Mouse (Mus musculus) 3134 (cell line): ENCODE data around the gene Dcps.
"Not testable (repeated sequence)": the region's sequence is repeated elsewhere in the genome, so short reads cannot be mapped to it uniquely, and the experiment has no call there.

ENCODE experiments used
- DNase-seq: peaks from one replicate; pipeline ENCODE4 v3.0.0-alpha.2; 2011; ENCODE audit warnings: low spot score; ENCODE audit not compliant: insufficient read length; ENCODE audit errors: extremely low read depth

Gene Dcps

GRCm38 (mm10) chr9:35182832-35183231 lies 7.0 kb upstream of the Dcps start:
- no peak for DNase-seq

- no peak for DNase-seq
Measured at GRCm38 (mm10) chr9:35176124-35176659, 331 bp upstream of the Dcps start.

GRCm38 (mm10) chr9:35173331-35173730 lies 2.5 kb downstream of the Dcps start:
- no peak for DNase-seq

GRCm38 (mm10) chr9:35170071-35170470 lies 5.8 kb downstream of the Dcps start:
- no peak for DNase-seq

GRCm38 (mm10) chr9:35166798-35167635 lies 8.8 kb downstream of the Dcps start:
- DNase-seq, result no peak

GRCm38 (mm10) chr9:35166144-35166797 lies 9.6 kb downstream of the Dcps start:
- peak; percentile 19 for DNase-seq

DNA sequence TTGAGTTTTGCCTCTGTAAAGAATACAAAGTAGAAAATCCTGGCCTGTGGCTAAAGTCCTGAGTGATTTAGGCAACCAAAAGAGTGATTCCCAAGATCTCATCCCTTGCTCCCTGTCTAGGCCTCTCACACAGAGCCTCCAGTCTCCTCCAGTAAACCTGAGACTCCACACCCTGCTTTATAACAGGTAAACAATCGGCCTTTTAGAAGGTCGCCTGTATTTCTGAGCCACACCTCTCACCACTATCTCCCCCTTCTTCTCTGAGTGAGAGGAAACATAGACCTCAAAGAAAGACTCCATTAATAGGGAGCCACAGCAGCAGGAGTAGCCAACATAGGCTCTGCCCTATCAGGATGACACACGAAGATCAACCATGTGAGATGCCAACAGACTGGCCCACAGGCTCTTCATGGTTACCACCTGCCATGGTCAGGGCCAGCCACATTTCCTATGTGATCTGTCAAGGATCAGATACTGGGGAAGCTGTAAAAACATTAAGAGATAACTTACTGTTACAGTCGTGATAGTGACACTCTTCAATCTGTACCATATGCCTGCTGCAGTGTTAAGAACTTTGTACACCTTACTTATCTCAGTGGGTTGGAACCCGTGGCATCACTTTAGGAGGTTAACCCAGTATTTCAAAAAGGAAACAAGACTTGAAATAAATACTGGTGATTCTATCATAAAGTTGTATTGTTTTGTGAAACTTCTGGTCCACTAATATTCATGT lies 11.6 kb downstream of the Dcps start:
- DNase-seq, result no peak

GRCm38 (mm10) chr9:35163011-35163690 lies 12.7 kb downstream of the Dcps start:
- no peak for DNase-seq

DNA sequence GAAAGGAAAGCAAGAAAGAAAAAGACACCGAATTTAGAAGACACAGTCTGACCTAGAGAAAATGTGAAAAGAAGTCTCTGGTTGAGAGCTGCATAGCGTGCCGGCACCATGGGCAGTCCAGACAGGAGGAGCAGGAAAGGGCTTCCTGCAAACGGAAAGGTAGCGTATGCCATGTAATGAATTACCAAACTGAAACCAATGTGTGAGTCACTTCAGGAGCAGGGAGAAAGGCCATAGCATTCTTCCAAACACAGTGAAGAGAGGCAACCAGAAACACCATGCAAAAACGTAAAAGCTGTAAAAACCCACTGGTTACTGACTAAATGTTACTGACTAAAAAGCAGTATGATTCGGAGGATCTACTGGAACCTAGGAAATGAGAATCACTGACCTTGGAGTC lies 14.1 kb downstream of the Dcps start:
- DNase-seq, result no peak

DNA sequence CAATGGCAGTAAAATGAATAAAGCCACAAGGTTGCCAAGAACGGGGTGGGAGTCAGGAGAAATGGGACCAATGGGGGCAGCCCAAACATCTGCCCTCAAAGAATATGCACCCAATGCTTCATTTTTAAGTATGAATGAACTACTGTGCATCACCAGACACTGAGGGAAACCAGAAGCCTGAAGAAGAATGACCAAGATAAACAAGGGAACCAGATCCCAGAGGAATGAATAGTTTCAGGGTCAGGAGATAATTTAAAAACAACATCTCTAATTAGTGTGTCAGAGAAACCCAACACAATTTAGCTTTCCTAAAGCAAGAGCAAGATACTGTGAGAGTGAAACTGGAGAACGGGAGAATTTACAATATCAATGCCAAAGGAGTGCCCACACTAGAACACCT lies 15.2 kb downstream of the Dcps start:
- no peak for DNase-seq

DNA sequence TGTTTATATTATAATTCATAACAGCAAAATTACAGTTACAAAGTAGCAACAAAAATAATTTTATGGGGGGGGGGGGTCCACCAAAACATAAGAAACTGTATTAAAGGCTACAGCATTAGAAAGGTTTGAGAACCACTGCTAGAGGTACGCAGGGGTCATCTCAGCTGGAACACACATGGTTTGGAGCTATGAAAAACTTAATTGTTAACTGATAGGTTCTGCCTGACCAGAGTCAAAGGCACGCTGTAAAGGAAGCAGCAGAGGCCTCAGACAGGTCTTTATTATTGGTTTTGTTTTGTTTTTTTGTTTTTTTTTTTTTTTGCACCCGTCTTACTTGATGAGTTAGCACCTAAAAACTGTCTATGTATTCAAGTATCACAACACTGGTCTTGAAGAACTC lies 17.4 kb downstream of the Dcps start:
- DNase-seq, result no peak

DNA sequence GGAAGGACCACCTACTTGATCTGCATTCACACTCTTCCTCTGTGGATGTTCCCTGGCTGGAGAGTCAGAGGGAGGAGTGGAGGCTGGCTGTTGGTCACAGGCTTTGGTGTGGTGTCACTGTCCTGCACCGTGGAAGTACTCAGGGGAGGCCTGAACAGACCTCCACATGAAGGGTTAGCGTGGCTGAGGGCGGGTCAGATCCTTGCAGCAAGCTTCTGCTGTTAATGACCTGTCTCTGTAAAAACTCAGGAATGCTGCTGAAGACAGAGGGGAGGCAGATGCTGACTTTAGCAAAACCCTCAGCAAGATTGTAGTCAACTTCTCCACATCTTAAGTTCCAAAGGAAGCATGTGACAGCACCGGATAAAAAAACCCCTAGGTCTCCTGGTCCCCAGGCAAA lies 19.0 kb downstream of the Dcps start:
- DNase-seq, result no peak

GRCm38 (mm10) chr9:35156002-35156710 lies 19.7 kb downstream of the Dcps start:
- DNase-seq, result peak; percentile 38

DNA sequence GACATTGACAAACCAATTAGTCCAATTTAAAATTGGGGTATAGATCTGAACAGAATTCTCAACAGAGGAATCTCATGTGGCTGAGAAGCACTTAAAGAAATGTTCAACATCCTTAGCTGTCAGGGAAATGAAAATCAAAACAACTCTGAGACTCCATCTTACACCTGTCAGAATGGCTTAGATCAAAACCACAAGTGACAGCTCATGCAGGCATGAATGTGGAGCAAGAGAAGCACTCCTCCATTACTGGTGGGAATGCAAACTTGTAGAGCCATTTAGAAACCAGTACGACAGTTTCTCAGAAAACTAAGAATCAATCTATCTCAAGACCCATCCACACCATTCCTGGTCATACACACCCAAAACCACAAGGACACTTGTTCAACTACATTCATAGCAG lies 22.9 kb downstream of the Dcps start:
- peak; percentile 20 for DNase-seq

DNA sequence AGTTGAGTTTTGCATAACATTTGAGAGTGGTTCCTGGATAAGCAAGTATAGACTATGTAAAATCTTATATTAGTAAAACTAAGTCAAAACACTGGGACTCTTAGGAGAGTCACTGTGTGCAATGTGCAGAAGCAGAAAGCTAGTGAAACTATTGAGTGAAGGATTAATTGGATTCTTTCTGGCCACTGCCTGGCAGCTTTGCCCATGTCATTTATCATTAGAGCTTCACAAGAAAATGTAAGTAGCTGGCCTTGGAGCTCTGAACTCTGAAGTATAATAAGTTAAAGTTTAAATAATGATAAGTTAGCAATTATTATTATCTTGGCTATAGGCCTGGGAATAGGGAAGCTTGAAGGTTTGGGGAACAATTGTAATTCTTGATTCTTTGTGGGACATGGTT lies 27.0 kb downstream of the Dcps start:
- DNase-seq, result not testable (repeated sequence)

GRCm38 (mm10) chr9:35147261-35147660 lies 28.6 kb downstream of the Dcps start:
- not testable (repeated sequence) for DNase-seq

DNA sequence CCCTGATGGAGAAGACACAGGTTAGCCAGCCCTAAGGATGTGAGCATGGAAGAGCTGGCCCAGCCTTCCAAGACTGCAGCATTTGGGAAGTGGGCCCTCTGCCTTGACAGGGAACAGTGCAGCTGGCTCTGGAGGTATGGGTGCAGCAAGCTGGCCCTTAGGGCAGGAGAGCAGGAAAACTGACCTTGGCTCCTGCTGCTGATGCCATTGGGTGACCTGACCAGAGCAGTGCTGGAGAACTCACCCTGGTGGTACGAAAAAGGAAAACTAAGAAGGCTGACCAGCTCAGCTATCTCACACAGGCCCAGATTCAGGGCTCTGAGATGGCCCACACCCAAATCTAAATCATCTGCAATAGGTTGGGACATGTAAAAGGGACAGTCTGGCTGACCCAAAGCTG lies 30.0 kb downstream of the Dcps start:
- DNase-seq, result no peak

- no peak for DNase-seq
Measured at GRCm38 (mm10) chr9:35145118-35145517, 30.7 kb downstream of the Dcps start.

DNA sequence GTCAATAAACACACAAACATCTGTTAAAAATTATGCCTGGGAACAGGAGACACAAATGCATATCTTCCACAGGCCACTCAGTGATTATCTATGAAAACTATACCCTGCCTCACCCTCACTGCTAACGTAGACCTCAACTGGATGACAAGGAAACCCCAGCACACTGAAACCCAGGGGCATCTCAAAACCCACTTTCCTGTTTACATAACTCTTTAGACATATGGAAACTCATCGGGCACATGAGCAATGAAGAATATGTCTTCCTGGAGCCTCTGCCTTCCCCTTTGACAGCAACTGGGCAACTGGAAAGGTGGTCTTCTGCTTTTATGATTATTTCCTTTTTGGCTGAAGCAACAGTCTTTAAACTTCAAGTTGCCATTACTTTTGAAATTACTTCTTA lies 33.6 kb downstream of the Dcps start:
- no peak for DNase-seq

GRCm38 (mm10) chr9:35139231-35139744 lies 36.6 kb downstream of the Dcps start:
- no peak for DNase-seq
